Mouse (Mus musculus) kidney, adult 2 months (tissue): ENCODE measurements around the gene Olfr328. TPM values are rescaled to one million over a fixed set of nuclear protein-coding genes. Genes with fewer than 3 reads are reported as not detected.
"Not testable (repeated sequence)": the region's sequence is repeated elsewhere in the genome, so short reads cannot be mapped to it uniquely, and the experiment has no call there.

Source experiments
- DNase-seq: peaks from one replicate; pipeline ENCODE4 v3.0.0; 2021
- H3K27ac ChIP-seq: fragments of 200-500 bp; 2 replicates; pipeline ENCODE4 v1.5.1; 2012; ENCODE audit warnings: low read depth, low read length, control low read depth, inconsistent platforms; ENCODE audit not compliant: insufficient read depth
- H3K27me3 ChIP-seq: fragments of 200-500 bp; replicated peaks from 2 replicates; pipeline ENCODE4 v1.6.1; 2012; ENCODE audit warnings: mild to moderate bottlenecking, moderate library complexity, low read length, inconsistent platforms; ENCODE audit not compliant: control insufficient read depth, insufficient read depth
- H3K36me3 ChIP-seq: fragments of 200-500 bp; 2 replicates; pipeline ENCODE4 v1.6.1; 2012; ENCODE audit warnings: mild to moderate bottlenecking, moderate library complexity, low read length, inconsistent platforms; ENCODE audit not compliant: control insufficient read depth, insufficient read depth
- H3K4me1 ChIP-seq: fragments of 200-500 bp; 2 replicates; pipeline ENCODE4 v1.6.1; 2011; ENCODE audit warnings: low read length; ENCODE audit not compliant: control insufficient read depth, insufficient read depth
- H3K4me3 ChIP-seq: fragments of 200-500 bp; 2 replicates; pipeline ENCODE4 v1.5.1; 2011; ENCODE audit warnings: mild to moderate bottlenecking, low read depth, low read length, control low read depth; ENCODE audit not compliant: insufficient read depth
- polyA plus RNA-seq: library from polyadenylated mRNA; depleted of rRNA; stranded (reverse); fragments of >200 nt; gene quantifications from 2 replicates; pipeline ENCODE4 v1.2.3, GENCODE M21; 2012; rRNA removed

Gene Olfr328
- polyA plus RNA-seq, 1 experiment = not detected

DNA sequence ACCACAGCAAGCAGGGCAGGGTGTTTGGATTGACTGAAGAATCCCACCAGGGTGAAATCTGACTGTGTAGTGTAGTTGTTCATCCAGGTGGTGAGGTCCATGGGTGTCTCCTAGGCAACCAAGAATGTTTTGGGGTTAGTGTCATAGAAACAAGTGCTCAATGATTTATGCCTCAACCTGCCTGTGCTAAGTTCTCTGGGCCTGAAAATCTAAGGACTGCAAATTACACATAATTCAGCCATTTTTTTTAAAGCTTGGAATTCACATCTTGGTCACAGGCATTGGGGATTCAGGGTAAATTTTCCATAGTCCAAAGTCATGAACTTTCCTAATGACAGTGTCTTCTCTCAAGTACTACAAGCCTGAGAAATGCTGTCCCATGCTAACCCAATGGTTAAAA lies 53.0 kb downstream of the Olfr328 start, which contains the start of gene Olfr331:
Olfr331 (minus strand) TSS at position 101 of the 400 bp plus-strand sequence.
- H3K27me3 ChIP-seq, H3K36me3 ChIP-seq, H3K4me1 ChIP-seq, DNase-seq, H3K27ac ChIP-seq, H3K4me3 ChIP-seq: not testable (repeated sequence)

Other genes starting within 250 kb of the Olfr328 start
- gene Zfp692, start 248.6 kb downstream of the Olfr328 start, polyA plus RNA-seq = 14.8 and 20.8 TPM in 2 replicates
- 30.8 and 38.3 TPM in 2 replicates for gene Zfp672, start 225.3 kb downstream of the Olfr328 start, polyA plus RNA-seq
- 29.7 and 32.8 TPM in 2 replicates for gene Sh3bp5l, start 224.9 kb downstream of the Olfr328 start, polyA plus RNA-seq
- 0.22 and 0.31 TPM in 2 replicates for gene Lypd8, start 176.6 kb downstream of the Olfr328 start, polyA plus RNA-seq
- not detected in 2 replicates for gene 1810065E05Rik, start 134.5 kb downstream of the Olfr328 start, polyA plus RNA-seq
- not detected in 2 replicates for gene Gm12253, start 123.1 kb downstream of the Olfr328 start, polyA plus RNA-seq
- not detected in 2 replicates for gene Lypd9, start 102.7 kb downstream of the Olfr328 start, polyA plus RNA-seq
- gene Olfr30, start 93.4 kb downstream of the Olfr328 start, polyA plus RNA-seq = not detected in 2 replicates
- gene Olfr332, start 63.1 kb downstream of the Olfr328 start, polyA plus RNA-seq = not detected in 2 replicates
- not detected in 2 replicates for gene Olfr331, start 53.1 kb downstream of the Olfr328 start, polyA plus RNA-seq
- gene Olfr330, start 20.8 kb downstream of the Olfr328 start, polyA plus RNA-seq = not detected in 2 replicates
- not detected in 2 replicates for gene Olfr329-ps, start 9.2 kb downstream of the Olfr328 start, polyA plus RNA-seq
- not detected in 2 replicates for gene Olfr224, start 14.9 kb upstream of the Olfr328 start, polyA plus RNA-seq
- not detected in 2 replicates for gene Olfr325, start 22.1 kb upstream of the Olfr328 start, polyA plus RNA-seq
- gene Olfr324, start 39.5 kb upstream of the Olfr328 start, polyA plus RNA-seq = not detected in 2 replicates
- not detected in 2 replicates for gene 2210407C18Rik, start 60.4 kb upstream of the Olfr328 start, polyA plus RNA-seq
- gene Olfr323, start 74.9 kb upstream of the Olfr328 start, polyA plus RNA-seq = not detected in 2 replicates
- gene Trim58, start 84.8 kb upstream of the Olfr328 start, polyA plus RNA-seq = not detected in 2 replicates
- gene Olfr322, start 103.1 kb upstream of the Olfr328 start, polyA plus RNA-seq = not detected in 2 replicates
- gene Olfr320, start 125.5 kb upstream of the Olfr328 start, polyA plus RNA-seq = not detected in 2 replicates
- not detected in 2 replicates for gene Olfr319, start 143.5 kb upstream of the Olfr328 start, polyA plus RNA-seq
- gene Olfr318, start 168.4 kb upstream of the Olfr328 start, polyA plus RNA-seq = not detected in 2 replicates
- not detected in 2 replicates for gene Olfr317, start 183.6 kb upstream of the Olfr328 start, polyA plus RNA-seq
- gene Olfr316, start 197.1 kb upstream of the Olfr328 start, polyA plus RNA-seq = not detected in 2 replicates
- gene Olfr315, start 217.6 kb upstream of the Olfr328 start, polyA plus RNA-seq = not detected in 2 replicates
- not detected in 2 replicates for gene Olfr314, start 227.3 kb upstream of the Olfr328 start, polyA plus RNA-seq
- not detected in 2 replicates for gene Fam183b, start 246.3 kb upstream of the Olfr328 start, polyA plus RNA-seq